8 mouse cellular contexts compared by ENCODE assay signal in genomic region chr12:109412675-109413074, GRCm38 (mm10). TPM values are rescaled to one million over a fixed set of nuclear protein-coding genes. Genes with fewer than 3 reads are reported as not detected.
DNase-seq lines count a peak whose midpoint lies in the region; ATAC-seq lines count a peak whose summit lies in the region.
"Had no signal": no experiment of that assay in that cellular context is flagged by ENCODE, and none has a peak within 500 bp of the region (broad histone marks: within the 10 kb centered on the region; RNA-seq: fewer than 3 reads in every experiment).

No protein-coding gene starts in this region.

- no peaks in the 10 kb centered on the region for H3K36me3 ChIP-seq in kidney, embryonic 15.5 days
- H3K36me3 ChIP-seq in neural tube, embryonic 11.5 days (ENCODE audit: control insufficient read depth, insufficient read depth, low read length): no peaks in the 10 kb centered on the region

- H3K27me3 ChIP-seq in kidney, embryonic 15.5 days: no peaks in the 10 kb centered on the region
- no peaks in the 10 kb centered on the region for H3K27me3 ChIP-seq in neural tube, embryonic 11.5 days (ENCODE audit: control insufficient read depth, insufficient read depth, low read length)

- 0 out of 2 replicates have a peak, but pooled peaks have one; percentile 15 for ATAC-seq in kidney, embryonic 15.5 days (replicated peaks; ENCODE audit: low FRiP score)
- no peak for ATAC-seq in neural tube, embryonic 11.5 days (ENCODE audit: insufficient read depth, low FRiP score, low TSS enrichment)

- H3K9me3 ChIP-seq in kidney, embryonic 15.5 days (replicated peaks): no peaks in the 10 kb centered on the region
- H3K9me3 ChIP-seq in neural tube, embryonic 11.5 days (ENCODE audit: control insufficient read depth, low read length): no peaks in the 10 kb centered on the region

- no peak overlapping the region for H3K9ac ChIP-seq in kidney, embryonic 15.5 days
- H3K9ac ChIP-seq in neural tube, embryonic 11.5 days (ENCODE audit: low read length): no peak overlapping the region

- intact Hi-C loops in left cerebral cortex, postnatal 25 days (cut with DNase I): no loop called here

- WGBS in kidney, embryonic 15.5 days: 31% methylated on average over 5 of the region's 5 CpGs
- 50% methylated on average over 5 of the region's 5 CpGs for WGBS in neural tube, embryonic 11.5 days

- H3K4me1 ChIP-seq in kidney, embryonic 15.5 days: peaks cover 62% of the 10 kb centered on the region
- peaks cover 26% of the 10 kb centered on the region for H3K4me1 ChIP-seq in neural tube, embryonic 11.5 days (ENCODE audit: control insufficient read depth, insufficient read depth, low read length)

- no peak for DNase-seq in kidney, adult 8-10 months
- DNase-seq in embryo, embryonic 9.5 days (ENCODE audit: extremely low spot score): peak; percentile 54
- peak; percentile 79 for DNase-seq in forelimb bud, embryonic 11.5 days (ENCODE audit: low read depth, low spot score)
- DNase-seq in neural tube, embryonic 11.5 days (ENCODE audit: low spot score): no peak
- DNase-seq in left cerebral cortex, postnatal 25 days (ENCODE audit: low spot score in 2 of 2): no peak
- no peak for DNase-seq in thymus, postnatal 4 days

- peak overlapping the region; percentile 81 for H3K27ac ChIP-seq in kidney, embryonic 15.5 days
- peak overlapping the region; percentile 53; the same call in 1 of the 2 replicates for H3K27ac ChIP-seq in neural tube, embryonic 11.5 days (ENCODE audit: low read depth, low read length)

- H3K4me2 ChIP-seq in kidney, embryonic 15.5 days: no peak overlapping the region
- no peak overlapping the region for H3K4me2 ChIP-seq in neural tube, embryonic 11.5 days (ENCODE audit: low read depth)

- H3K4me3 ChIP-seq in kidney, embryonic 15.5 days (replicated peaks): no peak overlapping the region
- no peak overlapping the region for H3K4me3 ChIP-seq in neural tube, embryonic 11.5 days (ENCODE audit: low read depth, low read length)

RNA-seq across cellular contexts. Expression of gene Dlk1, which starts 39.9 kb away (rescaled TPM):
- 116 and 182 TPM in 2 replicates for polyA plus RNA-seq in kidney, embryonic 15.5 days (2015; fragmentation: Nextera tagmentation; extraction: Ambion mirVana)
- 112 and 120 TPM in 2 replicates for polyA plus RNA-seq in neural tube, embryonic 11.5 days (2014; fragmentation: Nextera tagmentation; extraction: Ambion mirVana)
- total RNA-seq in left cerebral cortex, postnatal 25 days (2021): 10 to 100 TPM in 1 of 2 experiments, 1 to 10 TPM in 1; 5.7 to 13.4 TPM
- total RNA-seq: hematopoietic stem cell, adult 5-6 weeks had no signal

Comparison
In these comparisons a context has a peak if more than half of its experiments do, and no peak if none do; other contexts are left out.
1. DNase-seq: peak in embryo, embryonic 9.5 days (single experiment) and forelimb bud, embryonic 11.5 days (single experiment); none in kidney, adult 8-10 months (0 of 2), neural tube, embryonic 11.5 days (single experiment), left cerebral cortex, postnatal 25 days (0 of 2) and thymus, postnatal 4 days (single experiment).